Mouse (Mus musculus): ENCODE results near the gene Cks1b.

DNA sequence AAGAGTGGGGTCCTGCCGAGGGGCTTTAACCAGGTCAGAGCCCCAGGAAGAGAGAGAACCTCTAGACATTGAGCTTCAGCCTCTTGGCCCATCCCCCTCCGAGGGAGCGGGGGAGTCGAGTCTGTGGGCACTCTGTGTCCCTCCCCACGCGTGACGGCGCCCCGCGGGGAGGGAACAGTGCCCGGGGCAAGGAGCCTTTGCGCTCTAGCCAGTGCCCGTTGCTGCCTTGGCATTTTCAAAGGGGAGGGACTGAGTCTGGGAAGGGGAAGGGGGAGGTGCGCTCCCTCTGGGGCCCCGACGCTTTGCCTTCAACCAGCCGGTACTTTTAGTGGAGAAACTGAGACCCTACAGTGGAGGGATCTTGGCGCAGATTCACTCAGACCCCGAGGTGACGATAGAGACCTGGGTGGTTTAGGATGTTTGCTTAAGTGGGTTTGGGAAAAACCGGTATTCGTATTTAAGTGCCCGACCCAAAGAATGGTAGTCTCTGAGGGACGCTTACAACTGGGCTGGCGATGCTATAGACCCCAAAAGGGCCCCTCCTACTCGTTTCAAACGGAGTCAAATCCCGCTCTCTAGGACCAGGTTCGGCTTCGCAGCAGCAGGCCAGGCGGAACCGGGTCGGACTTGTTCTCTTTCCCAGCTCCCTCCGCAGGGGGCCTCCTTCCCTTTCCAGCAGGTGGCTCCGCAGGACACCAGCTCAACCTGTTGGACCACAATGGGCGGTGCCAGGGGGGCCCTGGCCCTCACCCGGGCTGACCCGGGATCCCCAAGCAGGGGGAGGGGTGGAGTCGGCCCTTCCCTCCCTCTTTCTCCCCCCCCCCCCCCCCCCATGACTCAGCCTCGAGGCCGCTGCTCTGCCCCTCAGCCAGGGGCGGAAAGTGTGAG lies 23.9 kb downstream of the Cks1b start, which contains the start of gene Zbtb7b:
- TF ChIP-seq CTCF (conservative IDR thresholded peaks at IDR 0.05; ENCODE audit: low read length) (no peak), NANOG (IDR thresholded peaks at IDR 0.05; ENCODE audit: borderline replicate concordance, low read length) (no peak), POU5F1 (IDR thresholded peaks at IDR 0.05; ENCODE audit: borderline replicate concordance, low read length) (no peak)
